Mouse (Mus musculus): ENCODE measurements around the gene Fuk. TPM values are rescaled to one million over a fixed set of nuclear protein-coding genes. Genes with fewer than 3 reads are reported as not detected.

Fuk gene
- polyA plus RNA-seq, 1 experiment from 2014 or later = 6.2 TPM

DNA sequence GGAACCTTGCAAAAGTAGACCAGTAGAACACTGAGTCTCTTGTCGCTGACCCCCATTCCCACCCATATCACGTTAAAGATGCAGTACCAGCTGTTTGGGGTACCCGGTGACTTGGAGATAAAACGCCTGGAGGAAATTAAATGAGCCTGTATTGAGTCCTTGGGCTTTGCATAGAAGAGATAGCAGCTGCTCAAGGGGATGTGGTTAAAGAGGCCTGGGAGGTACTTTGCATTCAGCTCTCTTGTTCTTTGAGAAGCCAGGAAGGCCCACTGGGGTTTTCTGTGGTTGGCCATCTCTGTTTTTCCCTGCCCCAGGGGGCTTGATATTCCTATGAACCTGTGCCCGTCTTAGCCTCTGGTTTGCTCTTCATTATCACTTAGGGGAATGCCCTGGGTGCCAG, 26.8 kb upstream of the Fuk start:
- peaks cover 4% of the 10 kb centered on the region; the same call in 1 of the 2 replicates for H3K4me1 ChIP-seq (ENCODE audit: insufficient read depth, low read depth, low read length)
- H3K36me3 ChIP-seq (ENCODE audit: insufficient read depth, low read length) = no peaks in the 10 kb centered on the region
- H3K4me3 ChIP-seq (ENCODE audit: low read depth, low read length) = no peak overlapping the region
- 72% methylated on average over 5 of the region's 5 CpGs for WGBS
- DNase-seq (ENCODE audit: low spot score) (no peak), ATAC-seq (no peak)
- no peak overlapping the region for H3K4me2 ChIP-seq (replicated peaks; ENCODE audit: low read depth, low read length)
- H3K27me3 ChIP-seq (replicated peaks; ENCODE audit: insufficient read depth, low read length) = no peaks in the 10 kb centered on the region
- no peak overlapping the region for H3K9ac ChIP-seq (replicated peaks; ENCODE audit: low read depth)
- no peaks in the 10 kb centered on the region for H3K9me3 ChIP-seq (ENCODE audit: low read length)
- TF ChIP-seq CTCF (IDR thresholded peaks at IDR 0.05) (no peak), EP300 (IDR thresholded peaks at IDR 0.05) (no peak)
- H3K27ac ChIP-seq (ENCODE audit: low read length) = no peak overlapping the region

DNA sequence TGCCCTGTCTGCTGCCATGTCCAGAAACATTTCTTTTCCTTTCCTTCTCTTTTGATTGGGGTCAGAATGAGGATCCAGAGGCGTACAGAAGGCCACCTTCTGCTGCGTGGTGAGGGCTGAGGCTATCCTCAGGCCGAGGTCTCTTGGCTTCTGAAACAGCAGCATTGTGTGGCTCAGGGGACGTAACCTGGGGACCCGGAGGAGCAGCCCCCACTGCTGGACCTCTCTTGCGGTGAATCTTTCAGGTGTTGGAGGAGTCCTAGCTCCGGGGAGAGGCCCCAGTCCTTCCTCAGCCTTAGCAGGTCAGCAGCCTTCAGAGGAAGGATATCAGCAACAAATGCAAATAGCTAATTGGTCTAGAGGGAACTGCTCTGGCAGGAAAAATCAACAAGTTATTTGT, 26.1 kb upstream of the Fuk start:
- Histone ChIP-seq H3K9me3 (ENCODE audit: low read length) (no peaks in the 10 kb centered on the region), H3K4me3 (ENCODE audit: low read depth, low read length) (no peak overlapping the region), H3K4me1 (ENCODE audit: insufficient read depth, low read depth, low read length) (peaks cover 4% of the 10 kb centered on the region; the same call in 1 of the 2 replicates), H3K27me3 (replicated peaks; ENCODE audit: insufficient read depth, low read length) (no peaks in the 10 kb centered on the region), H3K36me3 (ENCODE audit: insufficient read depth, low read length) (no peaks in the 10 kb centered on the region), H3K4me2 (replicated peaks; ENCODE audit: low read depth, low read length) (no peak overlapping the region), H3K27ac (ENCODE audit: low read length) (no peak overlapping the region), H3K9ac (replicated peaks; ENCODE audit: low read depth) (no peak overlapping the region)
- DNase-seq (ENCODE audit: low spot score) (no peak), ATAC-seq (no peak)
- TF ChIP-seq CTCF (IDR thresholded peaks at IDR 0.05) = no peak
- TF ChIP-seq EP300 (IDR thresholded peaks at IDR 0.05) = no peak
- 81% methylated on average over 7 of the region's 7 CpGs for WGBS

DNA sequence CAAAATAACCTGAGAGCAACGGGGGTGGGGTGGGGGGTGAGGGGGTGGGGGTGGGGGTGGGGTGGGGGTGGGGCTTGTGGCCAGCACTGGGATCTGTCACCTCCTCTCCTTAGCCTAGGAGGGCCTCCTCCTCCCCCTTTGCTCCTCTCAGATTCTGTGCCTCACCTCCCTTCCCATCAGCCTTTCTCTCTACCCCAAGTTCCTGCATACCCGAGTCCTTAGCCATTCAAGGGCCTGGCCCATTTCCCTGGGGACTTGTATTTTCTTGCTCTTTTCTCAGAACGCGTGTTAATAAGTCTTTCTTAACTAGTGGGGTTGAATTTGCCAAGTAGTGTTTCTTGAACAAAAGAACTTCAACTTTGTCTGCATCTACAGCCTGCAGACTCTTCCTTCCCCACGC, 24.4 kb upstream of the Fuk start:
- DNase-seq (ENCODE audit: low spot score) (no peak), ATAC-seq (no peak)
- H3K27me3 ChIP-seq (replicated peaks; ENCODE audit: insufficient read depth, low read length) = no peaks in the 10 kb centered on the region
- no peaks in the 10 kb centered on the region for H3K36me3 ChIP-seq (ENCODE audit: insufficient read depth, low read length)
- TF ChIP-seq CTCF (IDR thresholded peaks at IDR 0.05) (no peak), EP300 (IDR thresholded peaks at IDR 0.05) (no peak)
- H3K9me3 ChIP-seq (ENCODE audit: low read length) = no peaks in the 10 kb centered on the region
- peaks cover under 1% of the 10 kb centered on the region; the same call in 1 of the 2 replicates for H3K4me1 ChIP-seq (ENCODE audit: insufficient read depth, low read depth, low read length)
- H3K4me3 ChIP-seq (ENCODE audit: low read depth, low read length) = no peak overlapping the region
- no peak overlapping the region for H3K4me2 ChIP-seq (replicated peaks; ENCODE audit: low read depth, low read length)
- no peak overlapping the region for H3K9ac ChIP-seq (replicated peaks; ENCODE audit: low read depth)
- WGBS = 43% methylated on average over 5 of the region's 5 CpGs
- H3K27ac ChIP-seq (ENCODE audit: low read length) = no peak overlapping the region

DNA sequence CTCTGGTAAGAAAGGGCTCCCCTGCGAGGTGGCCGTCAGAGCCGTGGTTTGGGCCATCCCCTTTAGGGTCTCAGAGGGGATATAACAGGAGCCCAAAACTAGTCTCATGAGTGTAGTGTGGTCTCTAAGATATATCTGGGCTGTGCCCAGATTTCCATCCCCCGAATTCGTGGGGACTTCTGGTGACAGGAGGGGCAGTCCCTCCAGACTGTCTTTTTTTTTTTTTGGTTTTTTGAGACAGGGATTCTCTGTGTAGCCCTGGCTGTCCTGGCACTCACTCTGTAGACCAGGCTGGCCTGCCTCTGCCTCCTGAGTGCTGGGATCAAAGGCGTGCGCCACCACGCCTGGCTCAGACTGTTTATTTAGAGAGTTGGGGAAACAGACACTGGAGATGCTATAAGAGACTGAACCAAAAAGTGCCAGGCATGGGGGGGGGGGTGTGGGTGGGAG, 23.4 kb upstream of the Fuk start:
- DNase-seq (ENCODE audit: low spot score) (no peak), ATAC-seq (no peak)
- no peak overlapping the region for H3K27ac ChIP-seq (ENCODE audit: low read length)
- no peaks in the 10 kb centered on the region for H3K36me3 ChIP-seq (ENCODE audit: insufficient read depth, low read length)
- H3K4me2 ChIP-seq (replicated peaks; ENCODE audit: low read depth, low read length) = no peak overlapping the region
- 73% methylated on average over 8 of the region's 8 CpGs for WGBS
- H3K9me3 ChIP-seq (ENCODE audit: low read length) = no peaks in the 10 kb centered on the region
- no peak overlapping the region for H3K4me3 ChIP-seq (ENCODE audit: low read depth, low read length)
- H3K27me3 ChIP-seq (replicated peaks; ENCODE audit: insufficient read depth, low read length) = no peaks in the 10 kb centered on the region
- H3K4me1 ChIP-seq (ENCODE audit: insufficient read depth, low read depth, low read length) = no peaks in the 10 kb centered on the region; the same call in 1 of the 2 replicates
- no peak overlapping the region for H3K9ac ChIP-seq (replicated peaks; ENCODE audit: low read depth)
- TF ChIP-seq CTCF (IDR thresholded peaks at IDR 0.05) (no peak), EP300 (IDR thresholded peaks at IDR 0.05) (no peak)

DNA sequence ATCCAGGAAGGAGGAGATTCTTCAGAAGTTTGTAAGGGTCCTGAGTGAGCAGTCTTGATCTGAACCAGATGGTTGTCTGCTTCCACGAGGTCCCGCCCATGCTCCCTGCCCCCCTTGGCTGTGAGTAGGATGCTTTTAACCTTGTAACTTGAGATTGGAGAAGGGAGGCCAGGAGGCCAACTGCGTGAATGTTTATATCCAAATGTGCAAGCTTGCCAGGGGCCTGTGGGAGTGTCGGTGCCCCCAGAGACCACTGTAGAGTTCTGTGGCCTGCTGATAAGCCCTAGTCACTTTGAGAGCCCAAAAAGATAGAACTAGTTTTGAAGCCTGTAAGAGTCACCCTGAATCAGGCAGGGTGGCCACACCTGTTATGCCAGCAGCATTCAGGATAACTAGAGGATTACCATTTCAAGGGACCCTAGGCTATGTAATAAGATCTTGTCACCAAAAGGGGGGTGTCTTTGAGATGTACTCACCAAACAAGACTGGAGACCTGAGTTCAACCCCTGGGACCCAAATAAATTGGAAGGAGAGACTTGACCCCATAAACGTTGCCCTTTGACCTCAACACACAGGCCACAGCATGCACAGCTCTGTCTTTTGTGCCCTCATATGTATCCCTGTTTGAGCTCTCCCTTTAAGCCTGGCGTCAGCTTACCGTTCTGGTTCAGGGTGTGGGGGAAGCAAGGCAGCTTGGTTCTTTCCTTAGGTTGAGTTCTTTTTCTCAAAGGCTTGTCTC, 19.4 kb upstream of the Fuk start:
- H3K9ac ChIP-seq (replicated peaks; ENCODE audit: low read depth) = 0 out of 2 replicates have a peak overlapping the region, but pooled peaks have one; percentile 51
- WGBS = 34% methylated on average over 7 of the region's 7 CpGs

DNA sequence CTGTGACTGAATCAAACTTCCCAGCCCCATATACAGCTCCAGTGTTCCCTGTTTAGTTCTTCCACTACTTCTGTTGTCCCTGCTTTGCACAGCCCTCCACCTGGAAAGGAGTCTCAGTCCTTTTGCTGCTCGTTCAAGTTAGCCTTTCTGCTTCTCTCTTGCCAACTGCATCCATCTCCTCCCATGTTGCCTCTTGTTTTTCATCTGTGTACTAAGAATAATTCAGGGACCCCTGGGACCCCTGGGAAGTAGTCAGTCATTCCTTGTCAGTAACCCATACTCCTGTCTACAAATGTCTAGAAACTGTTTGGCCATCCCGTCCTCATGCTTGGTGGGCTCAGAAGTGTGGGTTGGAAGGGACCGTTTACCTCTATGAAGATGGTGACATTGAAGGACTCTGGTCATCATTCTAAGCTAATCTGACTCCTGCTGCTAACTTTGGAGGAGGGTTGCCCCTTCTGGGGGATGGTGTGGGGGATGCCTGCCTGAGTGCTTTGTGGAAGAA, 18.5 kb upstream of the Fuk start:
- 0 out of 2 replicates have a peak overlapping the region, but pooled peaks have one; percentile 51 for H3K9ac ChIP-seq (replicated peaks; ENCODE audit: low read depth)
- no peak for ATAC-seq
- no peak for TF ChIP-seq CTCF (IDR thresholded peaks at IDR 0.05)
- TF ChIP-seq EP300 (IDR thresholded peaks at IDR 0.05) = no peak
- H3K9me3 ChIP-seq (ENCODE audit: low read length) = no peaks in the 10 kb centered on the region
- peak overlapping the region; percentile 58 for H3K4me3 ChIP-seq (ENCODE audit: low read depth, low read length)
- no peaks in the 10 kb centered on the region for H3K36me3 ChIP-seq (ENCODE audit: insufficient read depth, low read length)
- no peak for DNase-seq (ENCODE audit: low spot score)
- H3K4me2 ChIP-seq (replicated peaks; ENCODE audit: low read depth, low read length) = peak overlapping the region; percentile 70
- no peaks in the 10 kb centered on the region for H3K27me3 ChIP-seq (replicated peaks; ENCODE audit: insufficient read depth, low read length)
- no peaks in the 10 kb centered on the region; the same call in 1 of the 2 replicates for H3K4me1 ChIP-seq (ENCODE audit: insufficient read depth, low read depth, low read length)
- 30% methylated on average over 3 of the region's 3 CpGs for WGBS
- H3K27ac ChIP-seq (ENCODE audit: low read length) = peak overlapping the region; percentile 54; the same call in 1 of the 2 replicates

More for the DNA sequence above, 19.4 kb upstream of the Fuk start:
- peak; percentile 55 for DNase-seq (ENCODE audit: low spot score)
- peak overlapping the region; percentile 54; the same call in 1 of the 2 replicates for H3K27ac ChIP-seq (ENCODE audit: low read length)
- no peak for ATAC-seq
- H3K27me3 ChIP-seq (replicated peaks; ENCODE audit: insufficient read depth, low read length) = no peaks in the 10 kb centered on the region
- no peak overlapping the region for H3K4me3 ChIP-seq (ENCODE audit: low read depth, low read length)
- no peaks in the 10 kb centered on the region for H3K36me3 ChIP-seq (ENCODE audit: insufficient read depth, low read length)
- no peak for TF ChIP-seq EP300 (IDR thresholded peaks at IDR 0.05)
- TF ChIP-seq CTCF (IDR thresholded peaks at IDR 0.05) = no peak
- H3K4me1 ChIP-seq (ENCODE audit: insufficient read depth, low read depth, low read length) = no peaks in the 10 kb centered on the region; the same call in 1 of the 2 replicates
- H3K9me3 ChIP-seq (ENCODE audit: low read length) = no peaks in the 10 kb centered on the region
- H3K4me2 ChIP-seq (replicated peaks; ENCODE audit: low read depth, low read length) = peak overlapping the region; percentile 70

Measured in lung, postnatal 0 days (tissue).